In the genomic region with DNA sequence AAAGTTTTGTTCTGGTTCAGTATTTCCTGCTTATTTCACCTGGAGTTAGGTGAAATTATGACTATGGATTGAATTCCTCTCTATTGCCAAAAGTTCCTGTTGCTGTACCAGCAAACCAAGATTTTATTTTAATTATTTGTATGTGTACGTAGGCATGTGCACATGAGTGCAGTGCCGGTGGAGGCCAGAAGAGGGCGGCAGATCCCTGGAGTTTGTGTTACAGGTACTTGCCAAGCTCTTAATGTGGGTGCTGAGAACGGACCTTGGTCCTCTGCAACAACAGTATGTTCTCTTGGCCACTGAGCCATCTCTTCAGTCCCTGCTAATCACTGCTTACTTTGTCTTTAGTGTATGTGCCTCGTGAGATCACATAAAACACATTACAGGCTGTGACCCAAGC, we compare ENCODE assay signal across 23 mouse cellular contexts.
DNase-seq lines count a peak whose midpoint lies in the region; ATAC-seq and TF ChIP-seq lines count a peak whose summit lies in the region.
"Had no signal": no experiment of that assay in that cellular context is flagged by ENCODE, and none has a peak within 500 bp of the region (broad histone marks: within the 10 kb centered on the region; RNA-seq: fewer than 3 reads in every experiment).

No protein-coding gene starts in this region.

- H3K9ac ChIP-seq in heart, adult 2 months (ENCODE audit: low read depth, low read length) = no peak overlapping the region
- no peak overlapping the region for H3K9ac ChIP-seq in forebrain, embryonic 11.5 days (ENCODE audit: low read length)
- H3K9ac ChIP-seq in forebrain, embryonic 15.5 days (replicated peaks) = no peak overlapping the region
- H3K9ac ChIP-seq: embryonic facial prominence, embryonic 12.5 days; hindbrain, embryonic 14.5 days; limb, embryonic 12.5 days; lung, embryonic 14.5 days; midbrain, embryonic 12.5 days; neural tube, embryonic 15.5 days had no signal

- intact Hi-C loops in heart, adult 2 months (cut with DNase I) = no loop called here
- intact Hi-C loops in heart, postnatal 36 days (cut with DNase I) = no loop called here

- no peaks in the 10 kb centered on the region; the same call in 1 of the 2 replicates for H3K9me3 ChIP-seq in forebrain, embryonic 11.5 days (ENCODE audit: control insufficient read depth, low read length)
- H3K9me3 ChIP-seq in forebrain, embryonic 15.5 days = no peaks in the 10 kb centered on the region
- H3K9me3 ChIP-seq: embryonic facial prominence, embryonic 12.5 days; heart, embryonic 10.5 days; limb, embryonic 12.5 days; midbrain, embryonic 12.5 days; neural tube, embryonic 15.5 days had no signal

- no peaks in the 10 kb centered on the region for H3K4me1 ChIP-seq in heart, adult 2 months (ENCODE audit: control insufficient read depth, insufficient read depth, low read length)
- H3K4me1 ChIP-seq in spleen, adult 2 months (ENCODE audit: control insufficient read depth, insufficient read depth, insufficient read length) = no peaks in the 10 kb centered on the region
- H3K4me1 ChIP-seq in forebrain, embryonic 11.5 days (replicated peaks; ENCODE audit: control insufficient read depth, insufficient read depth, low read length) = no peaks in the 10 kb centered on the region
- H3K4me1 ChIP-seq in forebrain, embryonic 15.5 days = peaks cover 8% of the 10 kb centered on the region
- H3K4me1 ChIP-seq: embryonic facial prominence, embryonic 12.5 days; heart, embryonic 10.5 days; limb, embryonic 12.5 days had no signal

- no peak overlapping the region for H3K27ac ChIP-seq in heart, adult 2 months
- no peak overlapping the region for H3K27ac ChIP-seq in spleen, adult 2 months (ENCODE audit: insufficient read depth, low read length)
- H3K27ac ChIP-seq in forebrain, embryonic 11.5 days (ENCODE audit: low read depth, low read length) = no peak overlapping the region
- H3K27ac ChIP-seq in forebrain, embryonic 15.5 days (replicated peaks) = no peak overlapping the region
- H3K27ac ChIP-seq: embryonic facial prominence, embryonic 12.5 days; heart, embryonic 10.5 days; hindbrain, embryonic 14.5 days; limb, embryonic 12.5 days; macrophage; midbrain, embryonic 12.5 days; neural tube, embryonic 15.5 days had no signal

- TF ChIP-seq CTCF in heart, adult 2 months (IDR thresholded peaks at IDR 0.05) = peak; percentile 9; the same call in 1 of the 2 replicates
- peak; percentile 3; the same call in 1 of the 2 replicates for TF ChIP-seq CTCF in spleen, adult 2 months (IDR thresholded peaks at IDR 0.05; ENCODE audit: extremely low read depth, insufficient read depth, insufficient read length, insufficient replicate concordance)

- WGBS in heart, adult 2 months = 73% methylated on average over 5 of the region's 5 CpGs
- 82% methylated on average over 5 of the region's 5 CpGs for WGBS in spleen, adult 2 months
- WGBS in forebrain, embryonic 11.5 days = 83% methylated on average over 5 of the region's 5 CpGs
- 78% methylated on average over 5 of the region's 5 CpGs for WGBS in forebrain, embryonic 15.5 days

- ATAC-seq in forebrain, embryonic 11.5 days (replicated peaks; ENCODE audit: low FRiP score) = no peak
- no peak for ATAC-seq in forebrain, embryonic 15.5 days (replicated peaks)
- ATAC-seq: Patski had no signal

- no peak overlapping the region for H3K4me3 ChIP-seq in heart, adult 2 months
- H3K4me3 ChIP-seq in spleen, adult 2 months (ENCODE audit: extremely low read depth, insufficient read depth, insufficient read length) = no peak overlapping the region
- no peak overlapping the region for H3K4me3 ChIP-seq in forebrain, embryonic 11.5 days (ENCODE audit: low read depth, low read length)
- no peak overlapping the region for H3K4me3 ChIP-seq in forebrain, embryonic 15.5 days
- H3K4me3 ChIP-seq: embryonic facial prominence, embryonic 12.5 days; heart, embryonic 10.5 days; limb, embryonic 12.5 days; midbrain, embryonic 12.5 days; neural tube, embryonic 15.5 days had no signal

- no peak overlapping the region for H3K4me2 ChIP-seq in forebrain, embryonic 11.5 days (ENCODE audit: low read depth, low read length, severe bottlenecking)
- H3K4me2 ChIP-seq in forebrain, embryonic 15.5 days (replicated peaks) = no peak overlapping the region
- H3K4me2 ChIP-seq: embryonic facial prominence, embryonic 12.5 days; hindbrain, embryonic 14.5 days; limb, embryonic 12.5 days; lung, embryonic 14.5 days; midbrain, embryonic 12.5 days; neural tube, embryonic 15.5 days had no signal

- DNase-seq in heart, adult 2 months = no peak
- no peak for DNase-seq in heart, postnatal 36 days
- DNase-seq in spleen, adult 2 months (ENCODE audit: low read depth in 1 of 2, low spot score in 2 of 2) = no peak
- no peak for DNase-seq in spleen, postnatal 36 days (ENCODE audit: low spot score in 2 of 2)
- peak; percentile 9 for DNase-seq in WW6 (ENCODE audit: low read depth, low spot score)
- peak; percentile 17 for DNase-seq in testis, postnatal 14 days (ENCODE audit: low spot score)
- DNase-seq in forebrain, embryonic 11.5 days (ENCODE audit: low spot score) = no peak
- DNase-seq: adrenal gland, adult 2 months; cerebellum, adult 18-20 months; gastrocnemius, postnatal 36 days; heart, postnatal 10 days; kidney, adult 18-20 months; kidney, postnatal 10 days; lung, embryonic 14.5 days had no signal

- H3K79me2 ChIP-seq in heart, adult 2 months (replicated peaks; ENCODE audit: control insufficient read depth, insufficient read depth, low read length) = no peaks in the 10 kb centered on the region

- no peak for TF ChIP-seq EP300 in heart, adult 2 months (IDR thresholded peaks at IDR 0.05; ENCODE audit: insufficient read depth, low read depth, low read length)

- TF ChIP-seq POLR2A in heart, adult 2 months (IDR thresholded peaks at IDR 0.05; ENCODE audit: insufficient read depth, low read depth, low read length) = no peak
- TF ChIP-seq POLR2A in spleen, adult 2 months (IDR thresholded peaks at IDR 0.05; ENCODE audit: low read depth, low read length) = no peak

- H3K27me3 ChIP-seq in heart, adult 2 months (ENCODE audit: control insufficient read depth, insufficient read depth, low read length) = no peaks in the 10 kb centered on the region
- no peaks in the 10 kb centered on the region for H3K27me3 ChIP-seq in spleen, adult 2 months (ENCODE audit: control insufficient read depth, insufficient read depth, low read length)
- no peaks in the 10 kb centered on the region for H3K27me3 ChIP-seq in forebrain, embryonic 11.5 days (ENCODE audit: control insufficient read depth, insufficient read depth, low read length)
- no peaks in the 10 kb centered on the region for H3K27me3 ChIP-seq in forebrain, embryonic 15.5 days
- H3K27me3 ChIP-seq: embryonic facial prominence, embryonic 12.5 days; limb, embryonic 12.5 days; midbrain, embryonic 12.5 days; neural tube, embryonic 15.5 days; Patski had no signal

- H3K36me3 ChIP-seq in heart, adult 2 months (ENCODE audit: control insufficient read depth, insufficient read depth, low read length) = no peaks in the 10 kb centered on the region
- no peaks in the 10 kb centered on the region for H3K36me3 ChIP-seq in spleen, adult 2 months (ENCODE audit: control insufficient read depth, insufficient read depth, low read length)
- H3K36me3 ChIP-seq in forebrain, embryonic 11.5 days (ENCODE audit: control insufficient read depth, insufficient read depth, low read length) = no peaks in the 10 kb centered on the region
- no peaks in the 10 kb centered on the region for H3K36me3 ChIP-seq in forebrain, embryonic 15.5 days
- H3K36me3 ChIP-seq: embryonic facial prominence, embryonic 12.5 days; heart, embryonic 10.5 days; limb, embryonic 12.5 days; midbrain, embryonic 12.5 days; neural tube, embryonic 15.5 days had no signal

Comparison
In these comparisons a context has a peak if more than half of its experiments do, and no peak if none do; other contexts are left out.
1. DNase-seq: peak in WW6 (single experiment) and testis, postnatal 14 days (single experiment); none in heart, adult 2 months (0 of 2), heart, postnatal 36 days (0 of 2), spleen, adult 2 months (0 of 2), spleen, postnatal 36 days (0 of 2) and forebrain, embryonic 11.5 days (single experiment).